In genomic region chr5:117946605-117947004, GRCm38 (mm10) we compare ENCODE assay signal across 8 mouse cellular contexts. TPM values are rescaled to one million over a fixed set of nuclear protein-coding genes. Genes with fewer than 3 reads are reported as not detected.
DNase-seq lines count a peak whose midpoint lies in the region; ATAC-seq and TF ChIP-seq lines count a peak whose summit lies in the region.

No protein-coding gene starts in this region.

- no peak overlapping the region for H3K9ac ChIP-seq in midbrain, embryonic 14.5 days (replicated peaks; ENCODE audit: low read length)
- H3K9ac ChIP-seq in midbrain, embryonic 13.5 days (replicated peaks), result no peak overlapping the region
- H3K9ac ChIP-seq in hindbrain, postnatal 0 days (replicated peaks; ENCODE audit: low read length), result no peak overlapping the region
- H3K9ac ChIP-seq in limb, embryonic 14.5 days (ENCODE audit: low read depth, low read length, severe bottlenecking), result no peak overlapping the region

- H3K4me1 ChIP-seq in midbrain, embryonic 14.5 days (ENCODE audit: control insufficient read depth, insufficient read depth, low read length), result no peaks in the 10 kb centered on the region
- H3K4me1 ChIP-seq in midbrain, embryonic 13.5 days (replicated peaks), result no peaks in the 10 kb centered on the region
- H3K4me1 ChIP-seq in hindbrain, postnatal 0 days (ENCODE audit: insufficient read depth, low read length), result no peaks in the 10 kb centered on the region
- no peaks in the 10 kb centered on the region for H3K4me1 ChIP-seq in limb, embryonic 14.5 days (ENCODE audit: control insufficient read depth, insufficient read depth, low read length)

- DNase-seq in cerebellum, adult 11 months, result peak; percentile 65
- no peak for DNase-seq in cerebellum, adult 11-12 months
- peak; percentile 77 for DNase-seq in midbrain, embryonic 14.5 days
- peak; percentile 77 for DNase-seq in cerebellum, adult 8-10 months
- peak; percentile 67 for DNase-seq in hindbrain, postnatal 0 days (ENCODE audit: low spot score)
- peak; percentile 20 for DNase-seq in limb, embryonic 14.5 days (ENCODE audit: low spot score)
- DNase-seq in thymus, postnatal 14 days, result peak; percentile 39

- no peak overlapping the region for H3K4me3 ChIP-seq in midbrain, embryonic 14.5 days (replicated peaks; ENCODE audit: low read depth, low read length)
- H3K4me3 ChIP-seq in midbrain, embryonic 13.5 days (replicated peaks), result no peak overlapping the region
- H3K4me3 ChIP-seq in hindbrain, postnatal 0 days (ENCODE audit: low read length), result no peak overlapping the region
- no peak overlapping the region for H3K4me3 ChIP-seq in limb, embryonic 14.5 days (replicated peaks; ENCODE audit: low read length)

- no peak for TF ChIP-seq POLR2A in limb, embryonic 14.5 days (IDR thresholded peaks at IDR 0.05; ENCODE audit: borderline replicate concordance, extremely low read depth, insufficient read depth, insufficient read length)

- no peaks in the 10 kb centered on the region for H3K36me3 ChIP-seq in midbrain, embryonic 14.5 days (ENCODE audit: control insufficient read depth, insufficient read depth, low read length)
- no peaks in the 10 kb centered on the region for H3K36me3 ChIP-seq in midbrain, embryonic 13.5 days
- no peaks in the 10 kb centered on the region for H3K36me3 ChIP-seq in hindbrain, postnatal 0 days (ENCODE audit: insufficient read depth, low read length)
- no peaks in the 10 kb centered on the region for H3K36me3 ChIP-seq in limb, embryonic 14.5 days (ENCODE audit: control insufficient read depth, insufficient read depth, low read length)

- no peak for ATAC-seq in midbrain, embryonic 14.5 days (ENCODE audit: low FRiP score, low TSS enrichment)
- no peak for ATAC-seq in midbrain, embryonic 13.5 days
- 0 out of 2 replicates have a peak, but pooled peaks have one; percentile 38 for ATAC-seq in hindbrain, postnatal 0 days
- no peak for ATAC-seq in limb, embryonic 14.5 days (ENCODE audit: low FRiP score, low read depth)

- no peaks in the 10 kb centered on the region for H3K9me3 ChIP-seq in midbrain, embryonic 14.5 days (ENCODE audit: control insufficient read depth, low read length)
- no peaks in the 10 kb centered on the region for H3K9me3 ChIP-seq in midbrain, embryonic 13.5 days
- H3K9me3 ChIP-seq in hindbrain, postnatal 0 days (ENCODE audit: low read length), result no peaks in the 10 kb centered on the region
- no peaks in the 10 kb centered on the region for H3K9me3 ChIP-seq in limb, embryonic 14.5 days (ENCODE audit: control insufficient read depth, low read length)

- H3K4me2 ChIP-seq in midbrain, embryonic 14.5 days (ENCODE audit: low read length), result no peak overlapping the region
- H3K4me2 ChIP-seq in midbrain, embryonic 13.5 days (replicated peaks), result no peak overlapping the region
- no peak overlapping the region for H3K4me2 ChIP-seq in hindbrain, postnatal 0 days (ENCODE audit: low read depth, low read length)
- no peak overlapping the region for H3K4me2 ChIP-seq in limb, embryonic 14.5 days (replicated peaks; ENCODE audit: low read depth, low read length, severe bottlenecking)

- no peak overlapping the region for H3K27ac ChIP-seq in midbrain, embryonic 14.5 days (replicated peaks; ENCODE audit: low read depth, low read length)
- no peak overlapping the region for H3K27ac ChIP-seq in midbrain, embryonic 13.5 days
- no peak overlapping the region for H3K27ac ChIP-seq in hindbrain, postnatal 0 days
- no peak overlapping the region for H3K27ac ChIP-seq in limb, embryonic 14.5 days (replicated peaks; ENCODE audit: low read depth, low read length)

- TF ChIP-seq CTCF in hindbrain, postnatal 0 days (IDR thresholded peaks at IDR 0.05; ENCODE audit: low read depth), result peak; percentile 92

- 29% methylated on average over 4 of the region's 4 CpGs for WGBS in midbrain, embryonic 14.5 days
- WGBS in midbrain, embryonic 13.5 days, result 34% methylated on average over 4 of the region's 4 CpGs
- 20% methylated on average over 4 of the region's 4 CpGs for WGBS in hindbrain, postnatal 0 days
- 28% methylated on average over 4 of the region's 4 CpGs for WGBS in limb, embryonic 14.5 days

- H3K27me3 ChIP-seq in midbrain, embryonic 14.5 days (ENCODE audit: control insufficient read depth, insufficient read depth, low read length), result no peaks in the 10 kb centered on the region
- no peaks in the 10 kb centered on the region for H3K27me3 ChIP-seq in midbrain, embryonic 13.5 days
- H3K27me3 ChIP-seq in hindbrain, postnatal 0 days (ENCODE audit: insufficient read depth, low read length), result no peaks in the 10 kb centered on the region
- H3K27me3 ChIP-seq in limb, embryonic 14.5 days (ENCODE audit: control insufficient read depth, insufficient read depth, low read length), result no peaks in the 10 kb centered on the region

RNA-seq across cellular contexts. Expression of gene Fbxo21, which starts 29.9 kb away (rescaled TPM):
- polyA plus RNA-seq in midbrain, embryonic 14.5 days (2014; fragmentation: Nextera tagmentation; extraction: Ambion mirVana), result 128 and 163 TPM in 2 replicates
- polyA plus RNA-seq in midbrain, embryonic 13.5 days (2015; fragmentation: Nextera tagmentation; extraction: Ambion mirVana), result 152 and 154 TPM in 2 replicates
- total RNA-seq in hindbrain, postnatal 0 days (2014; rRNA removed), result 194 and 198 TPM in 2 replicates
- polyA plus RNA-seq in hindbrain, postnatal 0 days (2015; fragmentation: Nextera tagmentation; extraction: Ambion mirVana), result 126 and 134 TPM in 2 replicates
- polyA plus RNA-seq in limb, embryonic 14.5 days (2012; rRNA removed), result 52.5 and 67.0 TPM in 2 replicates
- polyA plus RNA-seq in limb, embryonic 14.5 days (2014; fragmentation: Nextera tagmentation; extraction: Ambion mirVana), result 44.2 and 56.4 TPM in 2 replicates
